Mouse (Mus musculus): Measurements from ENCODE around the gene Gabarapl2.

The Gabarapl2 gene

GRCm38 (mm10) chr8:111967246-111967870 lies 26.9 kb downstream of the Gabarapl2 start:
- DNase-seq (ENCODE audit: low read depth, low spot score): peak; percentile 81

DNA sequence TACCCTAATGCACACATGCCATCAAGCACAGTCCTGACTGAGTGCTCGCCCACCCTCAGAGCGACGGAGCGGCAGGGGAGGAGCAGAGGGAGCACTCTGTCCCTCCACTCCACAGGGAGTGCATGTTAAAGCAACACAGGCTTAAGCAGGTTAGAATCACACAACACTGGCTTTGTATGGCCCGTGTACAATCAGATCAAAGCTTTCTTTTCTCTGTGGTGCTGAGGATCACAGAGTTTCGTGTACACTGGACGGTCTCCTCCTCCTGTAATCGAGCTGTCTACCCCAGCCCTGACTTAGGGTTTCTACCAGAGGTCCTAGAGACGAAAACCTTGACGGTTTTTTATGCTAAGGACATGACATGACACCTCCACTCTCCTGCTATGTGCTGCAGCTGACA lies 28.0 kb downstream of the Gabarapl2 start:
- DNase-seq (ENCODE audit: low read depth, low spot score): peak; percentile 53

- peak; percentile 85 for DNase-seq (ENCODE audit: low read depth, low spot score)
Measured at GRCm38 (mm10) chr8:111968991-111969390, 28.5 kb downstream of the Gabarapl2 start.

GRCm38 (mm10) chr8:111974138-111974537 lies 33.6 kb downstream of the Gabarapl2 start:
- DNase-seq (ENCODE audit: low read depth, low spot score): no peak

GRCm38 (mm10) chr8:111975706-111976105 lies 35.2 kb downstream of the Gabarapl2 start:
- no peak for DNase-seq (ENCODE audit: low read depth, low spot score)

- no peak for DNase-seq (ENCODE audit: low read depth, low spot score)
Measured at GRCm38 (mm10) chr8:111976326-111976725, 35.8 kb downstream of the Gabarapl2 start.

DNA sequence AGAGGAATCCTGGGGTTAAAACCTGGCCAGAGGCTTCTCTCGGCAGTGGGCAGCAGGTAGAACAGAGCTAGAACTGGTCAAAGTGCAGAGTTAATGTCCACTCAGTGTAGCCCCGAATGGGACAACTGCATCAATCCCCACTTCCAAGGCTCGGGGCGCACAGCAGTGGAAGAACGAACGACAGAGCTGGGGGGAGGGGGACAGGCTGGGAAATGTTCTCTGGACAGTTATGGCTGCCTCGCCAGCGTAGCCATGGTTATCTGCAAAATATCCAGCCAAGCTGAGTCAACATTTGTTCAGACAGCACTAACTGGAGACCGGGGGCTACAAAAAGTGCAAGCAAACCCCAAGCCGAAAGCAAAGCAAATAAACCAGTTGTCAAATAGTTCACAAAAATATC lies 37.6 kb downstream of the Gabarapl2 start:
- DNase-seq (ENCODE audit: low read depth, low spot score): no peak

GRCm38 (mm10) chr8:111982116-111982515 lies 41.6 kb downstream of the Gabarapl2 start:
- peak; percentile 78 for DNase-seq (ENCODE audit: low read depth, low spot score)

- no peak for DNase-seq (ENCODE audit: low read depth, low spot score)
Measured at GRCm38 (mm10) chr8:111984511-111984910, 44.0 kb downstream of the Gabarapl2 start.

DNA sequence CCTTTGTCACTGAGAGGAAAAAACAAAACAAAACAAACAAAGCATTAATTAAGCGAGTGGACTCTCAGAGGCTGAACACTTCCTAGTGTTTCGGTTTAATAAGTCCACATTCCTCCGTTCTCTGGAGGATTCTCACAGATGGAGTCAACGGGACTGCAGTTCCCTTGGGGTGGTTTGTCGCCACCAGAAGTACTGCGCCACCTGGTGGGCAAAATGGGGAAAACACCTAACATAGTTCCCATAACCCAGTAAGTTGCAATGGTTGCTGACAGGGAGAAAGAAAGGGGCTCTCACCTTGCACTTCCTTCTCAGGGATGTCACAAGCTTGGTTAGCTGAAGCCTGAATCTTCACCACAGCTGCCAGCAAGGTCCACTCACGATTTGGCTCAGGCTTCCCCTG lies 49.4 kb downstream of the Gabarapl2 start:
- DNase-seq (ENCODE audit: low read depth, low spot score): peak; percentile 93

DNA sequence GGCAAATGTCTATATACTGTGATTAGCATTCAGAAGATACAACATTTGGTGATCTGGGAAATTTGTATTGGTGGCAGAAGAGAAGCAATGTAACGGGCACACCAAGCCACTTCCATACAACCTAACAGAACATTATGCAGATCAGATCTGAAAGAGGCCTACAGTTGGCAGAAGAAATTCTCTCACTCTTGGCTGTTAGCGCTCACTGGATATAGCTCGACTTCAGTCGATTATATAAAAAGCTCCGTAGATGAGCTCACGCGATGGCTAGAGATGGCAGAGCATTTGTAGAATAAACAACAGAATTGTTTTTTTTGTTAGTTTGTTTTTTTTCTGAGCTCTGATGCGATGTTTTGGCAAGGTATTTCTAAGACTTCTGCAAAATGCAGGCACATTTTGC lies 50.8 kb downstream of the Gabarapl2 start:
- no peak for DNase-seq (ENCODE audit: low read depth, low spot score)

DNA sequence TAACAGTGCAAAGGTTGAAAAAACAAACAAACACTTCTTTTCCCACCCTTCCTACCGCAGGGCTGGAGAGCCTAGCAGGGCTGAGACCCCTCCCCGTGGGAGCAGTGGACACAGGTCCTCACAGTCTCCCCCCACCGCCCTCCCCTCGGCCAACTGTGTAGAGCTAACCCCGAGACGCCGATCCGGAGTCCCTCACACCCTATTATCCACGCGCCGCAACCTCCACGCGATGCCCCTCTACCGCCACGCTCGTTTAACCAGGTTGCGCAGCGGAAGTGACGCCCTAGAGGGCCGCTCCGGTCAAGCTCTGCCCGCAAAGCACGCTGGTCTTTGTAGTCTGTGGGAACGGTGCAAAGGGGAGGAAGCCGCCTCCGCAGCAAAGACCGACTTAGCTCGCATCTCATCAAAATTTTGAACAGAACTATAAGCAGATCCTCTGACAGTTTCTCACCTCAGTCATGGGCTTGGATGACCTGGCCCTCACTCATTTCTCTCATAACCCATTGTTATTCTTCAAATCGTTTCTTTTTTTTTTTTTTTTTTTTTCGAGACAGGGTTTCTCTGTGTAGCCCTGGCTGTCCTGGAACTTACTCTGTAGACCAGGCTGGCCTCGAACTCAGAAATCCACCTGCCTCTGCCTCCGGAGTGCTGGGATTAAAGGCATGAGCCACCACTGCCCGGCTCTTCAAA lies 51.7 kb downstream of the Gabarapl2 start, which contains the start of gene Adat1:
Gene Adat1, minus strand, starts transcription at position 290 of the 690 bp plus-strand sequence.
- DNase-seq (ENCODE audit: low read depth, low spot score): peak; percentile 93

DNA sequence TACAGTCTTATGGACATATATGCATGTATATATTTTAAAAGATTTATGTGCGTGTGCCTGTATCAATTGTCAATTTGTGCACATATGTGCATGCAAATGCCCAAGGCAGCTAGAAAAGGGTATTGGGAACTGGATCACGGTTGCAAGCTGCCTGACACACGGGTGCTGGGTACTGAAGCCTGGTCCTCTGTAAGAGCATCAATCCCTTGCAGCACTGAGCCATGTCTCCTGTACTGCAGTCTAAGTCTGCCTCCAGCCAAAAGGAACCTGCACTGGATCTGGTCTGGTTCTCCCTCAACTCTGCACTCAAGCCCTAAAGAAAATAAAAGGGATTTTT lies 52.2 kb downstream of the Gabarapl2 start:
- no peak for DNase-seq (ENCODE audit: low read depth, low spot score)
